Mouse (Mus musculus): ENCODE measurements around the gene Olfr521. TPM values are rescaled to one million over a fixed set of nuclear protein-coding genes. Genes with fewer than 3 reads are reported as not detected.
"Not testable (repeated sequence)": the region's sequence is repeated elsewhere in the genome, so short reads cannot be mapped to it uniquely, and the experiment has no call there.

The Olfr521 gene
- polyA plus RNA-seq (2016; fragmentation: Nextera tagmentation; extraction: Ambion mirVana): not detected in 2 replicates

- no peaks in the 10 kb centered on the region for H3K27me3 ChIP-seq
- H3K4me2 ChIP-seq (replicated peaks): no peak within 1 kb of the TSS
- ATAC-seq (ENCODE audit: low FRiP score, low read depth): no peak
- H3K4me3 ChIP-seq: no peak within 1 kb of the TSS
- 90% methylated on average over 2 of the region's 2 CpGs for WGBS
- H3K27ac ChIP-seq (replicated peaks): no peak within 1 kb of the TSS
- H3K4me1 ChIP-seq: no peaks in the 10 kb centered on the region
- peaks cover 22% of the 10 kb centered on the region for H3K9me3 ChIP-seq
- no peaks in the 10 kb centered on the region for H3K36me3 ChIP-seq
- H3K9ac ChIP-seq (replicated peaks): no peak within 1 kb of the TSS
Measured at GRCm38 (mm10) chr7:99763207-99763606, at the start of gene Olfr521. Gene Olfr521 (plus strand): TSS chr7:99763507.

- ATAC-seq (ENCODE audit: low FRiP score, low read depth): no peak
- Histone ChIP-seq H3K27me3 (0 out of 2 replicates have a peak, but pooled peaks cover 2% of the 10 kb centered on the region), H3K4me2 (replicated peaks) (no peak overlapping the region), H3K9me3 (no peaks in the 10 kb centered on the region), H3K27ac (replicated peaks) (no peak overlapping the region), H3K9ac (replicated peaks) (no peak overlapping the region), H3K4me1 (no peaks in the 10 kb centered on the region), H3K4me3 (no peak overlapping the region), H3K36me3 (no peaks in the 10 kb centered on the region)
- WGBS: 86% methylated on average over 2 of the region's 2 CpGs
Measured at GRCm38 (mm10) chr7:99716536-99716935, 46.8 kb upstream of the Olfr521 start.

GRCm38 (mm10) chr7:99729973-99730372 is 33.3 kb upstream of the Olfr521 start, which contains the start of gene Olfr520:
Gene Olfr520 (plus strand): TSS chr7:99730273.
- 92% methylated on average over 2 of the region's 2 CpGs for WGBS
- ATAC-seq (ENCODE audit: low FRiP score, low read depth): no peak

DNA sequence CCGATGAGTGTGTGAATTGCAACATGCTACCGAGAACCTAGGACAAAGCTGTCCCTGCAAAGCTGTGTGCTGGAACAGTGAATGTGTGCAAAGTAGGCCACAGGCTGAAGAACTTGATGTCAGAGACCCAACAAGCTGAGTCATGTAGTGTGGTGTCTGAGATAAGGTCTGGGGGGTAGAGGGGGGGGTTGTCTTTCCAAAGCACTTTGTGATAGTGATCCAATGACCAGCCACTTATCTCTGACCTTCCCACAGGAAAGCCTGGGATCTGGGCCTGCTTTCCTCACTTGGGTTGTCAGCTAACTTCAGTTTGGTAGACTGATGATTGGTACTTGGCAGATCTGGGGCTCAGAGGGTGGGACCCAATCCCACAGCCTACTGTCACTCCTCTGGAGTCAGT is 28.7 kb upstream of the Olfr521 start:
- no peaks in the 10 kb centered on the region for H3K27me3 ChIP-seq
- H3K36me3 ChIP-seq: no peaks in the 10 kb centered on the region
- ATAC-seq (ENCODE audit: low FRiP score, low read depth): no peak
- H3K9ac ChIP-seq (replicated peaks): no peak overlapping the region
- H3K4me2 ChIP-seq (replicated peaks): no peak overlapping the region
- H3K4me3 ChIP-seq: no peak overlapping the region
- no peaks in the 10 kb centered on the region for H3K9me3 ChIP-seq
- no peak overlapping the region for H3K27ac ChIP-seq (replicated peaks)
- peaks cover 4% of the 10 kb centered on the region; the same call in 1 of the 2 replicates for H3K4me1 ChIP-seq
- 94% methylated on average over 2 of the region's 2 CpGs for WGBS

More at GRCm38 (mm10) chr7:99729973-99730372, 33.3 kb upstream of the Olfr521 start, which contains the start of gene Olfr520:
- H3K4me2 ChIP-seq (replicated peaks): no peak within 1 kb of the TSS
- H3K4me3 ChIP-seq: no peak within 1 kb of the TSS
- H3K36me3 ChIP-seq: no peaks in the 10 kb centered on the region
- H3K9ac ChIP-seq (replicated peaks): no peak within 1 kb of the TSS
- H3K27ac ChIP-seq (replicated peaks): no peak within 1 kb of the TSS
- no peaks in the 10 kb centered on the region for H3K4me1 ChIP-seq
- peaks cover 8% of the 10 kb centered on the region; the same call in 1 of the 2 replicates for H3K9me3 ChIP-seq
- H3K27me3 ChIP-seq: no peaks in the 10 kb centered on the region

GRCm38 (mm10) chr7:99735491-99735890 is 27.8 kb upstream of the Olfr521 start:
- not testable (repeated sequence) for H3K4me2 ChIP-seq (replicated peaks); H3K27me3 ChIP-seq; H3K27ac ChIP-seq (replicated peaks); H3K36me3 ChIP-seq; H3K4me3 ChIP-seq; ATAC-seq (ENCODE audit: low FRiP score, low read depth); H3K9ac ChIP-seq (replicated peaks); H3K9me3 ChIP-seq; H3K4me1 ChIP-seq
- WGBS: 89% methylated on average over 9 of the region's 9 CpGs

DNA sequence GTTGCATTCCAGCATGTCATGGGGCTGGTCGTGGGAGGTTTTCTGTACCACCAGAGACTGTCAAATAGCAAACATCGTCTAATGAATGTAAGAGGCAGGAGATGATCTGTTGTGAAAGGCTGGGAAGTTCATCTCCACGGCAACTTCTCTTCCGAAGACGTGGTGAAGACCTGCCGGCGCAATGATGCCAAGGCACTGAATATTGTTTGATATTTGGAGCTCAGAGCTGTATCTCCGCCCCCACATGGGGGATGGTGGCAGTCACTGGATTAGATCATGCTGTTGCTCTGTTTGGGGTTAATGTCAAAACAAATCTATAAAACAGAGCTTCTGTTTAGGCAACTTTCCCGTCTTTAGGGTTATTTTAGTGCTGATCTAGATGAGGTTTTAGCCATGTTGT is 24.0 kb upstream of the Olfr521 start:
- H3K9me3 ChIP-seq: no peaks in the 10 kb centered on the region
- ATAC-seq (ENCODE audit: low FRiP score, low read depth): no peak
- no peaks in the 10 kb centered on the region for H3K27me3 ChIP-seq
- no peaks in the 10 kb centered on the region for H3K36me3 ChIP-seq
- no peak overlapping the region for H3K4me2 ChIP-seq (replicated peaks)
- H3K4me1 ChIP-seq: peaks cover 4% of the 10 kb centered on the region; the same call in 1 of the 2 replicates
- no peak overlapping the region for H3K27ac ChIP-seq (replicated peaks)
- H3K9ac ChIP-seq (replicated peaks): no peak overlapping the region
- no peak overlapping the region for H3K4me3 ChIP-seq
- 53% methylated on average over 9 of the region's 9 CpGs for WGBS

DNA sequence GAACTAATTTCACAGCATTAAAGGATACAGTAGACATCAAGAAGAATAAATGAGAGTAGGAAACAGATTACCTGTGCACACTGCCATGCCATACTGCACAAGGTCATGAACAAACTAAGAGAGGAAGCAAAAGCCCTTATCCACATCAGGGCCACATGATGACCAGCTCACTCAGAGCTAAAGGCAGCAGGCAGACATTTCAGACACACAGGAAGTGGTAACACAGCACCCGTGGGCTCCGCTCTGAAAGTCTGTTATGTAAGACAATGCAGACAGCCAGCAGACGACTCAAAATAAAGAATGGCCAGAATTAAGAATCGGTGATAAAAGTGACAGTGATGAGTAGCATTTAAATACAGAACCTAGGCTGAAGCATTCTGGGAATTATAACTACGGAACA is 18.1 kb downstream of the Olfr521 start:
- no peaks in the 10 kb centered on the region for H3K36me3 ChIP-seq
- no peaks in the 10 kb centered on the region for H3K4me1 ChIP-seq
- no peaks in the 10 kb centered on the region for H3K9me3 ChIP-seq
- no peak overlapping the region for H3K4me2 ChIP-seq (replicated peaks)
- ATAC-seq (ENCODE audit: low FRiP score, low read depth): no peak
- H3K9ac ChIP-seq (replicated peaks): no peak overlapping the region
- H3K27me3 ChIP-seq: no peaks in the 10 kb centered on the region
- H3K27ac ChIP-seq (replicated peaks): no peak overlapping the region
- WGBS: 88% methylated on average over 5 of the region's 5 CpGs
- no peak overlapping the region for H3K4me3 ChIP-seq

DNA sequence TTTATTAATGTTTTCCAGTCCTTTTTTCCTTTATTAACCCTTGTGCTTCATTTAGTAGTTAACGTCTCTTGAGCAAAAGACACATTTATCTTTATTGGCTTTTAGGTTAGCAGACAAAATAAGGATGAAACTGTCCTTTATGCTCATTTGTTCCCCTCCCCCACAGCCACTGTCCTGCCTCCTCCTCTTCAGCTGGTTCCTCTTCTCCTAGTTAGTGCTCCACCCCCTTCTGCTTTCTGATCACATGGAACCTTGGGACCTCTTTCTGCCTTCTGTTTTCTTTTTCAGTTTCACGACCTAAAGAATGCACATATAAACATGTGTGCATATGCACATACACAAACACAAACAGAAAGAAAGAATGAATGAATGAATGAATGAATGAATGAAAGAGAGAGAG is 18.6 kb downstream of the Olfr521 start:
- 85% methylated on average over 2 of the region's 2 CpGs for WGBS
- Histone ChIP-seq H3K36me3 (no peaks in the 10 kb centered on the region), H3K4me1 (no peaks in the 10 kb centered on the region), H3K4me2 (replicated peaks) (no peak overlapping the region), H3K4me3 (no peak overlapping the region), H3K27me3 (no peaks in the 10 kb centered on the region), H3K9ac (replicated peaks) (no peak overlapping the region), H3K27ac (replicated peaks) (no peak overlapping the region), H3K9me3 (no peaks in the 10 kb centered on the region)
- ATAC-seq (ENCODE audit: low FRiP score, low read depth): no peak

DNA sequence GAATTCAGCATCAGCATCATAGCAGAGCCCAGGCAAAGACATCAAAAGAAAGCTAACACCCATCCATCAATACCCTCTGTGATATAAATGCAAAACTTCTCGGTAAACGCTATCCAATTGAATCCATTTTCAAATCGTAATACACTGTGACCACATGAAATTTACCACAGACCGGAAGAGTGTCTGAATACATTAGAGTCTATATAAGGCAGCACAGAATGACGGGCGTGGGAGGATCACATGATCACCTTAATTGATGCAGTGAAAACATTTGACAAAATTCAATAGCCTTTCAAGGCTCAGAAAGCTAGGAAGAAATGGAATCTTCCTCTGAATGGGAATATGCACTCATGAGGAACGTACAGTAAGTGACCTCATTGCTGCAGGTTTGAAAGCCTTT is 20.1 kb downstream of the Olfr521 start:
- WGBS: 83% methylated on average over 7 of the region's 7 CpGs
- no peak overlapping the region for H3K27ac ChIP-seq (replicated peaks)
- H3K9me3 ChIP-seq: no peaks in the 10 kb centered on the region
- H3K27me3 ChIP-seq: no peaks in the 10 kb centered on the region
- H3K4me3 ChIP-seq: no peak overlapping the region
- ATAC-seq (ENCODE audit: low FRiP score, low read depth): no peak
- no peaks in the 10 kb centered on the region for H3K36me3 ChIP-seq
- H3K4me2 ChIP-seq (replicated peaks): no peak overlapping the region
- H3K9ac ChIP-seq (replicated peaks): no peak overlapping the region
- H3K4me1 ChIP-seq: peaks cover 12% of the 10 kb centered on the region

GRCm38 (mm10) chr7:99785553-99785952 is 22.2 kb downstream of the Olfr521 start:
- WGBS: 90% methylated on average over 3 of the region's 3 CpGs
- H3K9me3 ChIP-seq: no peaks in the 10 kb centered on the region
- no peak overlapping the region for H3K27ac ChIP-seq (replicated peaks)
- H3K27me3 ChIP-seq: no peaks in the 10 kb centered on the region
- H3K4me2 ChIP-seq (replicated peaks): no peak overlapping the region
- H3K36me3 ChIP-seq: no peaks in the 10 kb centered on the region
- ATAC-seq (ENCODE audit: low FRiP score, low read depth): no peak
- H3K4me1 ChIP-seq: peaks cover 12% of the 10 kb centered on the region
- H3K9ac ChIP-seq (replicated peaks): no peak overlapping the region
- H3K4me3 ChIP-seq: no peak overlapping the region

GRCm38 (mm10) chr7:99786774-99787173 is 23.5 kb downstream of the Olfr521 start:
- H3K27me3 ChIP-seq: no peaks in the 10 kb centered on the region
- no peaks in the 10 kb centered on the region for H3K36me3 ChIP-seq
- H3K9ac ChIP-seq (replicated peaks): no peak overlapping the region
- H3K4me2 ChIP-seq (replicated peaks): no peak overlapping the region
- H3K9me3 ChIP-seq: no peaks in the 10 kb centered on the region
- no peak overlapping the region for H3K4me3 ChIP-seq
- H3K27ac ChIP-seq (replicated peaks): no peak overlapping the region
- no peak for ATAC-seq (ENCODE audit: low FRiP score, low read depth)
- H3K4me1 ChIP-seq: peaks cover 12% of the 10 kb centered on the region
- WGBS: 79% methylated on average over 3 of the region's 3 CpGs

GRCm38 (mm10) chr7:99787935-99788334 is 24.6 kb downstream of the Olfr521 start:
- H3K27me3 ChIP-seq: no peaks in the 10 kb centered on the region
- peaks cover 12% of the 10 kb centered on the region for H3K4me1 ChIP-seq
- H3K9ac ChIP-seq (replicated peaks): no peak overlapping the region
- WGBS: 58% methylated on average over 2 of the region's 2 CpGs
- no peak overlapping the region for H3K4me2 ChIP-seq (replicated peaks)
- H3K9me3 ChIP-seq: no peaks in the 10 kb centered on the region
- ATAC-seq (ENCODE audit: low FRiP score, low read depth): no peak
- no peak overlapping the region for H3K27ac ChIP-seq (replicated peaks)
- H3K4me3 ChIP-seq: no peak overlapping the region
- H3K36me3 ChIP-seq: no peaks in the 10 kb centered on the region

DNA sequence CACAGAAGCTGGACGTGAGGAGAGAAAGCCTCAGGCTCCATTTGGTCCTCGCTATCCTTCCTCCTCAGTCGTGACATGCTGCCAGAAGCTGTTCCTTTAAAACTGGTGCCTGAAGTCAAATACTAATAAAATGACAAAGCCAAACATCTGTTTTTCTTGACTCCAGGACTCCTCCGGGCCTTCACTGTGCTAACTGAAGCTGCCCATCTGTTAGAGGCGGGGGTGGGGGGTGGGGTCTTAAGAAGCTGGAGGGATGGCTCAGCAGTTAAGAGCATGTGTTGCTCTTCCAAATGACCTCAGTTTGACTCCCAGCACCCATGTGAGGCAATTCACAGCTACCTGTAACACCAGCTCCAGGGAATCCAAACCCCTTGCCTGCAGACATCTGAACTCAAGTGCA is 25.3 kb downstream of the Olfr521 start:
- Histone ChIP-seq H3K27ac (replicated peaks) (no peak overlapping the region), H3K9me3 (peaks cover 3% of the 10 kb centered on the region; the same call in 1 of the 2 replicates), H3K27me3 (no peaks in the 10 kb centered on the region), H3K36me3 (no peaks in the 10 kb centered on the region), H3K4me1 (peaks cover 12% of the 10 kb centered on the region), H3K4me2 (replicated peaks) (no peak overlapping the region), H3K4me3 (no peak overlapping the region), H3K9ac (replicated peaks) (no peak overlapping the region)
- no peak for ATAC-seq (ENCODE audit: low FRiP score, low read depth)
- WGBS: 70% methylated on average over 5 of the region's 5 CpGs
